Mouse (Mus musculus): ENCODE data around the gene Mysm1.

DNA sequence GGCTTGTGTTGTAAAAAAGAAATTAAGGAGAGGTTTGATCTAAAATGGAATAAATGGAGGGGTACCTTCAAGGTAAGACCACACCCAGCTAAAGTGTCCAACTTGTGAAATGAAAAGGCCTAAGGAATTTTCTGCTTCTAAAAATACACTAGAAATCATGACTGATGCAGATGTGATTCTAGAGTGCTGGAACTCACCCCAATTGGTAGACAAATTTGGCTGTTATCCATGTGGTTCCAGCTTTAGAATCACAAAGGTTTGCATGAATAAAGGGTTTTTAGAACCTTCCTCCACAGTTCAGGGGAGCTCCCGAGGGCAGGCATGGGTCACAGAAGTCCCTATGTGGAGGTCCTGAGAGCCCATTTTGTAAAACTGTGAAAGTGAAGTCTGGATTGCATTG, 33.8 kb upstream of the Mysm1 start:
- TF ChIP-seq CTCF (IDR thresholded peaks at IDR 0.05; ENCODE audit: extremely low read depth, insufficient read depth, insufficient read length, insufficient replicate concordance) (no peak), POLR2A (IDR thresholded peaks at IDR 0.05; ENCODE audit: low read depth, low read length) (no peak)

All from spleen, adult 2 months (tissue).